Mouse (Mus musculus) cortical plate, adult 2 months (tissue): ENCODE data around the gene Incenp.

Source experiments
- CTCF ChIP-seq: fragments of 200-500 bp; IDR thresholded peaks from 2 replicates; pipeline ENCODE4 v1.5.1; 2011; ENCODE audit warnings: mild to moderate bottlenecking, control low read depth, low read length; ENCODE audit not compliant: insufficient read depth; ENCODE audit errors: extremely low read depth
- POLR2A ChIP-seq: fragments of 200-500 bp; IDR thresholded peaks from 2 replicates; pipeline ENCODE4 v1.6.1; 2011; ENCODE audit warnings: mild to moderate bottlenecking, low read length, control low read depth; ENCODE audit not compliant: insufficient read depth; ENCODE audit errors: extremely low read depth

- TF ChIP-seq POLR2A (no peak), CTCF (no peak)
Measured at GRCm38 (mm10) chr19:9837341-9837715, 62.0 kb downstream of the Incenp start.
